Mouse (Mus musculus): ENCODE results near the gene Trhr2.

GRCm38 (mm10) chr8:122357641-122358040, 2.9 kb downstream of the Trhr2 start:
- no peak for TF ChIP-seq CTCF (IDR thresholded peaks at IDR 0.05; ENCODE audit: borderline replicate concordance, insufficient read depth, low read depth, low read length)
- no peak for TF ChIP-seq POLR2A (IDR thresholded peaks at IDR 0.05; ENCODE audit: borderline replicate concordance, insufficient read depth, low read length)

Data from cerebellum, adult 2 months (tissue).